Mouse (Mus musculus) B cell, adult 2 months (primary cell): ENCODE results near the gene Olfr347.

Experiments
- DNase-seq, 2 experiments: peaks; one replicate each; pipeline ENCODE4 v3.0.0; 2022

Olfr347 gene

GRCm38 (mm10) chr2:36731602-36732001, at the start of gene Olfr347:
Gene Olfr347 (plus strand): TSS chr2:36731902.
- no peak for DNase-seq

- DNase-seq, result no peak
Measured at GRCm38 (mm10) chr2:36685488-36685887, 46.2 kb upstream of the Olfr347 start, which contains the start of gene Olfr346. Gene Olfr346 (plus strand): TSS chr2:36685788.

DNA sequence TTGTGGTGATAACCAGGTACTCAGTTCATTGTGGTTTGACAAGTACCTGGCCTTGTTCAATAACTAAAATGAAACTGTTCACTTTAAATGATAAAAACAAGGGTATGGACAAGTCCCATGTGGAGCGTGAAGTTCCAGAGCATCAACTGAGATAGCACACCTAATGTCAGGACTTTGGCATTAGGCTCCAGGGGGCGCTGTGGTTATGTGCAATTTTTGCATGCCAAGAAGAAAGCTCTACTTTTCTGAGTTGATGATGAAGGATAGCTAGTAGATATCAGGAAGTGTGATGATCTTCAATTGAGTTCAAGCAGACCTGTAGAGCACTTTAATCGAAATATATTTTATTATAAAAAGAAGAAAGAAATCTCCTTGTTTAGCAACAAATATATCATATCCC, 4.5 kb downstream of the Olfr347 start:
- no peak for DNase-seq

DNA sequence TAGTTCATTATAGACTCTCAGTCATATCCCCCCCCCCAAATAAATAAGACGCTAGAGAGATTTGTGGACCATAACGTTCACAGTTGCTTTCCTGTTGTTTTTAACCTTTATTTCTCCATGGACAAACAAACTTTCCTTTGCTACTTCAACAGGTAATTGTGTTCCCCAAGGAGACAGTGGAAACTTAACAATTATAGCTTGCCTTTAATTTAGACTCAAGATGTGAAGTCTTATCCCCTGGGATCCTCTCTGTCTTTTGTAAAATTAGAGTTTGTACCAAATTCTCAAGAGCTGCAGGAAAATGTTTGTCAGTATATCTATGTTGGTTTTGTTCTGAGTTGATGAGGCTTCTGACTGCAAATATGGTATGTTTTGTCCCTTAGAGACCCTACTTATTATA, 52.3 kb downstream of the Olfr347 start, which contains the start of gene Olfr348:
TSS of gene Olfr348 (plus strand) at position 301 of the 400 bp plus-strand sequence.
- DNase-seq, result no peak
